Mouse (Mus musculus) embryo, embryonic 10.5 days (tissue): ENCODE results near the gene Mpv17.

ENCODE experiments used
- DNase-seq: peaks from one replicate; pipeline ENCODE4 v3.0.0-alpha.2; 2015; ENCODE audit warnings: low spot score

The Mpv17 gene

GRCm38 (mm10) chr5:31154152-31154553 lies at the start of gene Mpv17:
TSS of gene Mpv17 (minus strand) at chr5:31154251.
- DNase-seq = peak; percentile 92

- no peak for DNase-seq
These were observed 48.9 kb upstream of the Mpv17 start for GRCm38 (mm10) chr5:31202933-31203332.

- peak; percentile 98 for DNase-seq
These were observed 47.9 kb upstream of the Mpv17 start, which contains the start of gene Zfp513 for GRCm38 (mm10) chr5:31201742-31202590. TSS of gene Zfp513 (minus strand) at chr5:31202303.

DNA sequence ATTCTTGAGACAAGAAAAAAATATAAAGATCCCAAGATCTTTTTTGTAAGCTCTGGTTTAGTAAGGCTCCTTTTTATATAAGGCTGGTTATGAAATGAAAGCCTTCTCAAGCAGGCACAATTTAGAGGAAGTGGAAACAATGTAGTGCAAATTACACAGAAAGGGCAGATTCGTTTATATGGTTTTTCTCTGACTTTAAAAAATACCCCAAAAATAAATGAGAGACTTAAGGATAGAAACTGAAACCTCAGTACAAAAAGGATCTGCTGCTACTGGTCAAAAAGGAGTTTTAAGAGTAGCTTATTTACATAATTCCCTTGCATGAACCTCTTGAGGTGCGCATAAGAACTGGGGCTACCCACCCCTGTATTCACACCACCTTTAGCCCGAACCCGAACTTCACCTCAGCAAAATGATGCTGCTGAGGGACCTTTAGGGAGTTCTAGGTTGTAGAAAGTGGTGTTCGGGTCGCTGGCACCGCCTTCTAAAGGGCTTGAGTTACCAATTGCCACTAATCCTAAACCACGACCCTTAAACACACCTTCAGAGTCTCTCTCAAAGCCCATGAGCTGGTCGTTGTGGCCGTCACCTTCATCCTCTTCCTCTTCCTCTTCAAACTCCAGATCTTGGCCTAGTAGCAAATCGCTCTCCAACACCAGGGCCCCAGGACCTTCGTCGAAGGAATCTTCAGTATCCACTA lies 47.1 kb upstream of the Mpv17 start:
- DNase-seq = no peak

DNA sequence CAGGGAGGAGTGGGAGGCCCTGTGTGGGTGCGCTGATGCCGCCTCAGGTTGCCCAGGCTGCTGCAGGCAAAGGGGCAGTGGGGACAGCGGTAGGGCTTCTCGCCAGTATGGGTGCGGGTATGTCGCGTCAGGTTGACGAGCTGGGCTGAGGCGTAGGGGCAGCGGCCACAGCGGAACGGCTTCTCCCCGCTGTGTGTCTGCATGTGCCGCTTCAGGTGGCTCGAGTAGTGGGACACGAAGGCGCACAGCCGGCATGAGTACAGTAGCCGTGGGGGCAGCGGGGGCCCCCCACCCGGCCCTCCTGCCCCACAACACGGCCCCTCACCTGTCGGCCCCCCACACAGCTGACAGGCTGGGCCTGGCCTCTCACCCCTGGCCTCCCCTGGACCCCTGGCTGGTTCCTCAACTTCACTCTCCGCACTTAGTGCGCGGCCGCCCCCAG lies 46.3 kb upstream of the Mpv17 start:
- DNase-seq = no peak

DNA sequence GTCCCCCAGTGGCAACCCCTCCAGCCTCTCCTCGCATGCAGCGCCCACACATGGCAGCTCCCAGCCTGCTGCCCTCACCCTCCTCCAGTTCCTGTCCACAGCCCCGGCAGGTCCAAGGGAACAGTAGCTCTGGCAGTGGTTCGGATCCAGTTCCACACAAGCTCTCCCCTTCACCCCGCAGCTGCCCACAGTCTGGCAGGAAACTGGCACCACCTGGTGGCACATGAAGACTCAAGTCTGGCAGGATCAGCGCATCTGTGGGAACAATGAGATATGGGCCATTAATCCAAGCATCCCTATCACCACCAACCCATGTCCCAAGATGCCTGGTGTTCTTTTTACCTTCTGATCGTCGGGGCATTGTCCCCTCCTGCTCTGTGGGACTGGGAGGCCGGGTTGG lies 45.8 kb upstream of the Mpv17 start:
- no peak for DNase-seq

DNA sequence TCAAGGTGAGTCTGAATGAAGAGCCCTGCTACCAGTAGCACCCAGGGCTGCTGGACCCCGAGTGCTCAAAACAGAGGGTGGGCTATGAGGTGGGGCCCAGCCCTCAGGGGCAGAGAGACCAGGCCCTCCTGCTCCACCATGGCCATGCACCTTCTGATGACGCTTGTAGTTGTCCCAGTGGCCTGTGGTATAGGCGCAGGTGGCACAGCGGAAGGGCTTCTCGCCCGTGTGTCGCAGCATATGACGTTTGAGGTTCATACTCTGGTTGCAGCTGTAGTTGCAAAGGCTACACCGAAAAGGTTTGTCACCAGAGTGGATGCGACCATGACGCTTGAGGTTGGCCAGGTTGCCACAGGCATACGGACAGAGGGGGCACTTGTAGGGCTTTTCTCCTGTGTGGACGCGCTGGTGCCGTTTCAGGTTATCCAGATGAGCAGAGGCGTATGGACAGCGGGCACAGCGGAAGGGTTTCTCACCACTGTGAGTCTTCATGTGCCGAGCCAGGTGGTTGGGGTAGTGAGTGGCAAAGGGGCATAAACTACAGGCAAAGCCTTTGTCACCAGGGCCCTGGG lies 45.4 kb upstream of the Mpv17 start:
- DNase-seq = no peak

DNA sequence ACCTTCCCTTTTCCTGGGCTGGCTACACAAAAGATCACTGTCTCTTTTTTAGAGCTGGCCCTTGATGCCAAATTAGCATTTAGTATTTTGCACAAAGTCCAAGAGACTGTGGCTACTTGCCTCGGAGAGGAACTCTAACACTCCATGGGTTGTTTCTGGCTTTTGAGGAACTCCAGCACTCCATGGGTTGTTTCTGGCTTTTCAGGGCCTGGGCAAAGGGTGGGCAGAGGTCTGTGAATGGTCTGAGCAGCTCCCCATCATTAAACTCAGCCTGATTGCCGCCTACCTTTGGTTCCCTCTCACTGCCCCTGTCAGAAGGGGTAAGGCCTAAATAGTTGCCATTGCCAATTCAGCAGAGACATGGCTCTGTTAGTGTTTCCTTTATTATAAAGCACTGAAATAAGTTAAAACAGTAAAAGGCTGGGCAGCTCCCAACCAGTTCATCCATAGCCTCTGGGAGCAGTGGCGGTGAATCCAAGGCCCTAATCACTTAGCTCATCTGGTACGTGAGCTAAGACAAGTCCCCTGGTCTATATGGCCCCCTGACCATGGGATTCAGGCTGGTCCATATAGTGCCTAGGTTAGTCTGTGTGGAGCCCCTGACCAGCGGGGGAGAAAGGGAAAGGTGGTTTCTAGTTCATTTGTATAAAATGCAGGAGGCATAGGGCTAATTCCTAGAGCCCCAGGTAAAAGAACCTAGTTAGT lies 44.7 kb upstream of the Mpv17 start:
- no peak for DNase-seq

DNA sequence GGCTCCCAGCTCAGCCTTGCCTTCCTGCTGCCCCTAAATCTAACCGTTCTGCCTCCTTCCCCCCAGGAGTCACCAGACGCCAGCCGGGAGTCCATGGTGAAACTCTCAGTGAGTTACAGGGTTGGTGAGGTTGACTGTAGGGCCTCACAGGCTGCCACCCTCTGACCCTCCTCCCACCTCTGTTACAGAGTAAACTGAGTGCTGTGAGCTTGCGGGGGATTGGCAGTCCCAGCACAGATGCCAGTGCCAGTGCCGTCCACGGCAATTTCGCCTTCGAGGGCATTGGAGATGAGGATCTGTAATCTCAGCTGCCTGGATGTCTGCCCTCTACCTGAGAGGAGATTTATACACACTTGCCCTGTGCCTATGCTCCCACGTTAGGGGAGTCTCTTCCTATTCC lies 44.1 kb upstream of the Mpv17 start:
- no peak for DNase-seq

- DNase-seq = no peak
These were observed 43.0 kb upstream of the Mpv17 start for GRCm38 (mm10) chr5:31197072-31197471.

GRCm38 (mm10) chr5:31196207-31196606 lies 42.2 kb upstream of the Mpv17 start:
- DNase-seq = no peak

DNA sequence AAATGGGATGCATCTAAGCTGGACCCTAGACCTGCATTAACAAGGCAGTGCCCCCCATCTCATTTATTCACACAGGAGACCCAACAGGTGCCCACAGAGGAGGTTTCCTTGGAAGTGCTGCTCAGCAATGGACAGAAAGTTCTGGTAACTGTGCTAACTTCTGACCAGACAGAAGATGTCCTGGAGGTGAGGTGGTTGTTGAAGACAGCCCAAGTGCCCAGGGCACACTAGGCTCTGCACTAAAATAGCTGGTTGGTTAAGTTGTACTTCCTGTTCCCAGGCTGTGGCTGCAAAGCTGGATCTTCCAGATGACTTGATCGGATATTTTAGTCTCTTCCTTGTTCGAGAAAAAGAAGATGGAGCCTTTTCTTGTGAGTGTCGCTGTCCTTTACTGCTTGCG lies 41.6 kb upstream of the Mpv17 start:
- no peak for DNase-seq

DNA sequence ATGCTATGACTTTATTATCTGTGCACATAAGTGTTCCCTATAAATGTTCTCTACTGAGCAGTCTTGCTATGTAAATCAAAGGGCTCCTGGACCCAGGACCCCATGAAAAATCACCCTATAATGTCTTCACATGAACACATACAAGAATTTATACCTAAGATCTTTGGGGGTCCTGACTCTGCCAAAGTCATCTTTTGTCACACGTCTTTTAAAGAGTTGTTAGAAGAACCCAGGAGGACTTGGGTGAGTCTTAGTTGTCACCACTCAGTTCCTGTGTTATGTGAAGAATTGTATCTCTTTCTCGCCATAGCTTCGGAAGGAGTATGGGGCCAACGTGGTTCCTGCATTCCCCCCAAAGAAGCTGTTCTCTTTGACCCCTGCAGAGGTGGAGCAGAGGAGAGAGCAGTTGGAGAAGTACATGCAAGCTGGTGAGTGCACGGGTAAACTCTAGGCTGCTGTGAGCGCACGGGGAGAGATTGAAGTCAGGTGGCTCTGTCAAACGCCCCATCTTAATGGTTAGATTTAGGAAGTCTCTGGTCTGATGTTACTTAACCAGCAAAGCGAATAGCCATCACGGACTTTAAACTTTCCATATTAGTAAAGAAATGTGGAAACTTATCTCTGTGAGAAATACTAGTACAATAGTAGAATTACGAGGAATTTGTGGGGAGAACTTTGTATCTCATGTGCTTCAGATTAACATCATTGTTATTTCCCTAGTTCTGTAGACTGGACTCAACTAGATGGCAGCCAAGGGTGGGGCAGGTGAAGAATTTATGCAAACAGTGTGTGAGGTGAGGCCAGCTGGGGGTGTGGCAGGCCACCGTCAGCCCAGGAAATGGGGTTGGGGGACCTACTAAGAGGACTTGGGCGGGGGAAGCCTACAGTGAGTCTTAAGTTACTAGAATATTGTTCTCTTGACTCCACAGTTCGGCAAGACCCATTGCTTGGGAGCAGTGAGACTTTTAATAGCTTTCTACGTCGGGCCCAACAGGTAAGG lies 40.7 kb upstream of the Mpv17 start:
- no peak for DNase-seq

- peak; percentile 29 for DNase-seq
These were observed 39.7 kb upstream of the Mpv17 start for GRCm38 (mm10) chr5:31193631-31194281.

GRCm38 (mm10) chr5:31192939-31193630 lies 39.0 kb upstream of the Mpv17 start, which contains the start of the genes Snx17 and Eif2b4:
TSS of gene Snx17 (plus strand) at chr5:31193227.
TSS of gene Eif2b4 (minus strand) at chr5:31193430.
- DNase-seq = peak; percentile 99

GRCm38 (mm10) chr5:31192045-31192938 lies 38.2 kb upstream of the Mpv17 start:
- DNase-seq = no peak

DNA sequence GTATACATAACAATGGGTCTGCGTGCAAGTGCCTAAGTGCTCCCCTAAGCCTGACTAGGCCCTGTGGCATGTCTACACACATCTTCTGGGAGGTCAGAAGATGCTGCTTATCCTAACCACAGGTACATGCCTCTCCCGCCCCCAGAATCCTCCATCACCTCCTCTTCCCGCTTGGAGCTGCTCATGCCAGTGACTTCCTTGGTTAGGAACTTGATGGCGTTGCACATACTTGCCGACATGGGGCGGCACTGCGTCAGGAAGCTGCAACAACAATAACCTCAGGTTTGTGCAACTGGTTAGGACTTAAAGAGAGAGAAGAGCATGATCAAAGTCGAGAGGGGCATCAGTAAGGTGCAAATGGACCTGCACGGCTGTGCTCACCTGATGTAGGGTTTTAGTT lies 36.1 kb upstream of the Mpv17 start:
- DNase-seq = no peak

DNA sequence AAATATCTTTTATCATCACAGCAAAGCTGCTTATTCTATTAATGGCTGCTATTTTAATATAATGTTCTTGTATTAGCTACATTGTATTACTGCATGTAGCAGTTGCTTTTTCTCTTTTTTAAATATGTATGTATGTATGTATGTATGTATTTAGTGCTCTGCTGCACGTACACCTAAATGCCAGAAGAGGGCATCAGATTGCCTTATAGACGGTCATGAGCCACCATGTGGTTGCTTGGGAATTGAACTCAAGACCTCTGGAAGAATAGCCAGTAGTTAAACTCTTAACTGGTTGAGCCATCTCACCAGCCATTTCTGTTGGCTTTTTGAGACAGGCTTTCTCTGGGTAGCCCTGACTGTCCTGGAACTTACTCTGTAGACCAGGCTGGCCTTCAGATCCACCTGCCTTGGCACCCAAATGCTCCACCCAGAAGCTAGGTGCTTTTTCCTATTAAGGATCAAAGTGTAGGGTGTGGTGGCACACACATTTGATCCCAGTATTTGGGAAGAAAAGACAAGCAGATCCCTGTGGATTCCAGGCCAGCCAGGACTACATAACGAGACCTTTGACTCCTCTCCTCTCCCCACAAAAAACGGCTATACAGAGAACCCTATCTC lies 34.3 kb upstream of the Mpv17 start:
- DNase-seq = peak; percentile 36
